Mouse (Mus musculus) CD4-positive, CD25-positive, alpha-beta regulatory T cell, adult 4 months (primary cell): ENCODE measurements around the gene A130010J15Rik. TPM values are rescaled to one million over a fixed set of nuclear protein-coding genes. Genes with fewer than 3 reads are reported as not detected.

Experiments used
- ATAC-seq: one replicate; pipeline ENCODE4 v1.8.0; 2017
- polyA plus RNA-seq, 2 experiments: library from polyadenylated mRNA; unstranded; fragments of 100-300 nt; shearing (Covaris generic); gene quantifications; one replicate each; pipeline ENCODE4 v1.2.1; 2017

The A130010J15Rik gene
- polyA plus RNA-seq, 2 experiments from 2014 or later, result 15.7 to 16.1 TPM

DNA sequence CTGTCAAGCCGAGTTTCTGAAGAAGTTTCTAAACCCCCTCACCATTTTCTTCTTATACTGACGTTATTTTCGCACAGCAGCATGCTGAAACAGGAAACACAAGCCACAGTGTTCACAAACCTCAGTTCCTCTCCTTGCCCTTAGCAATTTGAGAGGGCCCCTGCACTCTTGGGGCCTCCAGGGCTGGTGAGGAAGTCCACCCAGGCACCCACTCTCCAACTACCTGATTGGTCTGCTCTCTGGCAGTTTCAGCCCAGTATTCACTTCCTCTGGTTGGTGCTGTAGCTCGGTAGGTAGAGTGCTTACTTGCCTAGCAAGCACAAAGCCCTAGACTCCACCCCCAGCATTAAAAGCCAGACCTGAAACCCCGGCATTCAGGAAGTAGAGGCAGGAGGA, 33.5 kb downstream of the A130010J15Rik start, which contains the start of gene Traf3ip3:
Traf3ip3 (minus strand) TSS at position 321 of the 396 bp plus-strand sequence.
- ATAC-seq, result peak; percentile 87

DNA sequence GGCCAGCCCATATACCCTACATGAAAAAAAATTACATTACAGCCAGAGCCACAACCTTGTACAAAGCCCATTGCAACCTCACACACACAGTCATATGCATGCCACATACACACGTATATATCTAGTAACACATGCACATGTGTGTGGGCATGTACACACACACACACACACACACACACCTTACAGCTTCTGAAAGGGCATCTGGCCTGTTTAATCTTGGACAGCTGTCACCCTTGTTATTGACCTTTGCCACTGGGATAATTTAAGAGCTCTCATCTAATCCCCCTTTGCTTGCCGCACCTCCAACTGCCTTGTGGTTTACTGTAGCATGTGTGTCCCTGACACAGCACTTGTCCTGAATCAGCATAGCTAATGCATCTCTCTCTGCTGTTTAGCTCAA, 36.0 kb downstream of the A130010J15Rik start:
- no peak for ATAC-seq

DNA sequence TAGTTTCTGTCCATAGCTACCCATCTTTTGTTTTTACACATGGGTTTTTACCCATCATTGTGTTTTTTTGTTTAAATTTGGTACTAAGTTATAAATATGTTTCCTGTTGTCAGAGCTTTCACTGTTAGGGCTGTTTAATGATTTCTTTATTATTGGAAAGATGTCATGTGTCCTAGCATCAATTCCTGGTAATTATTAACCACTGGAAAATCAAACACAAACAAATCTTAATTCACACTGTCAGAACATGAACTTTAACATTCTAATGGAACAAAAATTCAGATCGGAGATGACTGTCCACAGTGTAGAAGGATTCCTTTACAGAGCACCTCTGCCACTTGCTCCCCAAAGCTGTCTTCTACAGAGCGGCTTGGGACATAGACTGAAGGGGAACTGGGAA, 37.6 kb downstream of the A130010J15Rik start:
- no peak for ATAC-seq

DNA sequence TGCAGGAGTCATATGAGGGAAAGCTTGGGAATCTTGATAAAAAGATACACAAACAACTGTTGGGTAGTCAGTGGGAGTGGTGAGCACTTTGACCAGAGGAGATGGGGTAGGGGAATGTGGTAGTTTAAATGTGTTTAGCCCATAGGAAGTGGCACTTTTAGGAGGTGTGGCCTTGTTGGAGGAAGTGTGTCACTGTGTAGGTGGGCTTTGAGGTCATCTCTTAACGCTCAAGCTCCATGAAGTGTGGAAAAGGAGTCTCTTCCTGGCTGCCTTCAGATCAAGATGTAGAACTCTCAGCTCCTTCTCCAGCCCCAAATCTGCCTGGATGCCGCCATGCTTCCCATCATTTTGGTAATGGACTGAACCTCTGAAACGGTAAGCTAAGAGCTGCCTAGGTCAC, 39.7 kb downstream of the A130010J15Rik start, which contains the start of gene Lamb3:
Lamb3 (plus strand) TSS at position 197 of the 400 bp plus-strand sequence.
- ATAC-seq, result peak; percentile 65

DNA sequence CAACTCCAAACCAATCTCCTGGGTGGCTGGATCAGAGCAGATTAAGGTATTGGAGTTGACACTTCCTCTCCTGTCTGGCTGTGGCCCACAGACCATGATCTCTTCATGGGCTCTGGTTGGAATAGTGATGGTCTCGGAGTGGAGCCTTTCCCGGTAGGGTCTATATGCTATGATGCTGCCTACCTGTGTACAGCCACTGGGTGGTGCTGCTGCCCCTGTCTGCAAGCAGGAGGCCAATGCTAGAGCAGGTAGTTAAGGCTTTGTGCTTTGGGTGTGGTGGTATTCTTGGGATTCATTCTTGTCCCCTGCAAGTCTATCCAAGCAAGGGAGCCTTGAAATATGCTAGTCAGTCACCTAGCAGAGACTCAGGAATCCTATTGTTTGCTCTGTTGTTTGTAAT, 40.3 kb downstream of the A130010J15Rik start:
- ATAC-seq, result peak; percentile 90

DNA sequence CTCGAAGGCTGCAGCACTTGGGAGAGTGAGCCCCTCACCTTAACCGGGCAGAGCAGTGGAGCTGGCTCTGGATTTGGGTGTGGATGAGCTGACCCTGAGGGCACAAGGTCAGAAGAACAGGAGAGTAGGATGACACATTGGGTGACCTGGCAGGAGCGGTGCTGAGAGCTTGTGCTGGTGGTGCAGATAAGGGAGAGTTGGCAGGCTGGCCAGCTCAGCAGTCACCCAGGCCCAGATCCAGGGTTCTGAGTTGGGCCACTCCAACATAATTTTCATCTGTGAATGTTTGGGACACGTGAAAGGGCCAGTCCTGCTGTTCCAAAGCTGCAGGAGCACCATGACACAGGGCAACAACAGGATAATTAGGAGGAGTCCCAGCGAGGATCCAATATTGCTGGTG, 43.5 kb downstream of the A130010J15Rik start:
- no peak for ATAC-seq

DNA sequence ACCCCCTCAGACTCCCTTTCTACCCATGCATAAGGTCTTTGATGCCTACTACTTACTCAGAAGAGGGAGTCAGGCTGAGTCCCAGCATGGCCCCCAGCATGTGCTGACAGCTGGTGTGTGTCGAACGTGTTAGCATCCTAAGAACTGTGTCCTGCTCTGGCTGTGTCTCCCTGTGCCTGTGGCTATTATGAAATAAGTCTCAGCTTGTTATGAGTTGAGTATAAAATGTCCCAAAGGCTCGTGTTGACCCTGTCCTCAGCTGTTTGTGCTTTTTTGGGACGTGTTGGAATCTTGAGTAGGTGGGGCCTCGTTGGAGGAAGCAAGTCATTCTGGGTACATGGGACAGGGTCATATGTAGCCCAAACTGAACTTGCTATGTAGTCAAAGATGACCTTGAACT, 46.2 kb downstream of the A130010J15Rik start:
- no peak for ATAC-seq

DNA sequence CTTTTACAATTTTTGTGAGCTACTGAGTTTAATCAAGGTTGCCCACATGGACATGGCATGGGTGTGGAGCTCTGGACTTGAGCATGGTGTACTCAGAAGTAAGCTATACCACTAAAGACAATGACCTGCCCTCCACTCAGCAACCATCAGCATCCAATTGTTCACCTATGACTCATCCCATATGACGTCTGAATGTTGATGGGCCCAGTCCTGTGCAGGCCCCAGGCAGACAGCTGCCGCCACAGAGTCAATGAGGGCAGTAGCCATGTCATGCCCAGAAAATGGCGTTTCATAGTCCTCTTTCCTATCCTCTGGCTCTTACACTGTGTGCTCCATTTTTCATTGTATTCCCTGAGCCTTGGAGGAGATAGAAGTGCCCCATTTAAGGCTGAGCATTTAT, 48.2 kb downstream of the A130010J15Rik start:
- no peak for ATAC-seq

DNA sequence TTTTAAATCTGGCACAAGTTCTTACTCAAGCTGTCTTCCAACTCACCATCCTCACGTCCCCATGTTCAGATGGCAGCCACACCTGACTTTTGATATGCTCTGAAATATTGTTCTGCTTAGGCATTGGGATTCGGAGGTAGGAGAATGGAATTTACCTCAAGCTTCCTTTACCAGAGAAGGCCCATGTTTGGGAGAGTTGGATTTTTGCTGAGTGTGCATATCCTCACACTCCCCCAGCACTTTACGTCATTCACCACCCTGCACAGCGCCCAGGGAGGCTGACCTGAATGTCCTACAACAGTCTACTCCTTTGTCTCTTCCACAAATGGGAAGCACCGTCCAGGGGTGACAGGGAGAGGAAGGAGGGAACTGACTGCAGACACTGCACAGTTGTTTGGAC, 52.6 kb downstream of the A130010J15Rik start:
- ATAC-seq, result no peak

DNA sequence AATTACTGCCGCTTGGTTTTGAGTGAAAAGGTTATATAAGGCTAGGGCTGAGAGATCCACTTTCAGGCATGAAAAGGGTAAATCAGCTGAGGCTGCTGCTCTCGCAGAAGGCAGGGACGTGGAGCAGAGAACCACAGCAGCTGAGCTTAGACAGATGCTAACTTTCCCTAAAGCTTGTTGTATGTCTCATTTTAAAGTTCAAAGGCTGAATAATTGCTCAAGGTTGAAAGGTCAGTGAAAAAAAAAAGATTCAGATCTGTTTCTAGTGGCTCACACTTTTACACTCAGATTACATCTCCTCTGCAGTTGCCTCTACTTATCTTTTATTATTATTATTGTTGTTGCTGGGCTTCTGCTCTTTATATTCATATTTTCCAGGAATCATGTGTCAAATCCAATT, 57.7 kb downstream of the A130010J15Rik start:
- ATAC-seq, result peak; percentile 48

DNA sequence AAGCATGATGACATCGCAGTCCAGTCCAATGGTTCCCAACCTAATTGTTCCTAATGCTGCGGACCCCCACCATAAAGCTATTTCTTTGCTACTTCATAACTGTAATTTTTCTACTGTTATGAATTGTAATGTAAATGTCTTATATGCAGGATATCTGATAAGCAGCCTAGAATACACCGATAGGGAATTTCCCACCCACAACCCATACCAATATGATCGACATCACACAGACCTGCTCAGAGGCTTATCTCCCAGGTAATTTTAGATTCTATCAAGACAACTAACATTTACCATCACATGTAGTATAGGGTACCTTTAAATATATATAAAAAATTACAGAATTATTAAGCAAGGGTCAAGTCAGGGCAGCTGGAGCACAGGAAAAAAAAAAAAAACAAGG, 58.3 kb downstream of the A130010J15Rik start:
- ATAC-seq, result peak; percentile 76

DNA sequence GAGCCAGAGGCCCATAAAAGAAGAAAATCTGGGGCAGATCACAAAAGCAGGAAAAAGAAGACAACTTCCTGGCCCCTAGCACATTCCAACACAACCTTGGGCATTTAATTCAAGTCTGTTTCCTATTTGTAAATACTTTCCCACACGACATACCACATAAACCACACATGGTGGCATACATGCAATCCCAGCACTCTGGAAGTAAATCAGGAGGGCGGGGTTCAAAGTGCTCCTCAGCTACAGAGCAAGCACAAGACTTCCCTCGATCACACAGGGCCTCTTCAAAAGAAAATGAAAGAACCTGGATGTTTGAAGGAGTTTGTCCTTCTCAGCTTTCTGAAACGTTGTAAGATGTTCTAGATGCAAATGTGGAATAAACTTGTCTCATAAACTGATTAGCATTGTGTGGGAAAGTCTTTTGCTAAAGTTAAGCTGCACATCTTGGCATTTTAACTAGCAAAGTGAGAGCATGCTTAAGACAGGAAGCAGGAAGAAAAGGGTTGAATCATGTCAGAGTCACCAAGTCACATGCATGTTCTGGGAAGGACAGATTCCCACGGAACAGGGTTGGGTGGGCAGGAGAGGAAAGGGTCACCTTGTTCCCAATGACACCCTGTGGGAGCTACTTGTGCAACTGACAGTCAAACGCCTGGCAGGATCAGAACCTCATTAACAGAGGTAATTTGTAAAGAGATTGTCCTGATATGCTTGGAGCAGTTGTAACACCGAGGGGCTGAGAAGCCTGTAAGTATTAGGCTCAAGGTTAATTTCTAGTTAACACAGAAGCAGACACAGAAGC, 59.1 kb downstream of the A130010J15Rik start:
- no peak for ATAC-seq

Other genes with a start within 250 kb of the A130010J15Rik start
- under 1 TPM in 1 of 2 experiments, not detected in 1; 0.05 TPM for gene Syt14, start 132.3 kb upstream of the A130010J15Rik start, polyA plus RNA-seq
- gene Diexf, start 37.8 kb upstream of the A130010J15Rik start, polyA plus RNA-seq, result 1 to 10 TPM; 9.5 to 10.0 TPM
- 1 to 10 TPM; 7.3 to 9.3 TPM for gene Irf6, start 14.9 kb upstream of the A130010J15Rik start, polyA plus RNA-seq
- gene Traf3ip3, start 33.7 kb downstream of the A130010J15Rik start, polyA plus RNA-seq, result 100 to 1,000 TPM; 367 to 455 TPM
- gene Lamb3, start 39.7 kb downstream of the A130010J15Rik start, polyA plus RNA-seq, result 10 to 100 TPM; 22.2 to 30.4 TPM
- gene Hsd11b1, start 96.0 kb downstream of the A130010J15Rik start, polyA plus RNA-seq, result 100 to 1,000 TPM; 171 to 174 TPM
- 1 to 10 TPM; 1.1 to 1.5 TPM for gene G0s2, start 105.2 kb downstream of the A130010J15Rik start, polyA plus RNA-seq
- gene Camk1g, start 202.3 kb downstream of the A130010J15Rik start, polyA plus RNA-seq, result not detected